In genomic region chr4:155213052-155213751, GRCm38 (mm10) we compare ENCODE assay signal across 10 mouse cellular contexts. TPM values are rescaled to one million over a fixed set of nuclear protein-coding genes. Genes with fewer than 3 reads are reported as not detected.
DNase-seq lines count a peak whose midpoint lies in the region; ATAC-seq and TF ChIP-seq lines count a peak whose summit lies in the region.
"Had no signal": no experiment of that assay in that cellular context is flagged by ENCODE, and none has a peak within 500 bp of the region (broad histone marks: within the 10 kb centered on the region; RNA-seq: fewer than 3 reads in every experiment).

No protein-coding gene starts in this region.

- H3K4me1 ChIP-seq in heart, embryonic 13.5 days, result peaks cover 99% of the 10 kb centered on the region
- peaks cover 98% of the 10 kb centered on the region for H3K4me1 ChIP-seq in E14TG2a.4 (replicated peaks; ENCODE audit: low read depth, low read length)
- H3K4me1 ChIP-seq in hindbrain, embryonic 16.5 days (ENCODE audit: control insufficient read depth, insufficient read depth, low read depth, low read length), result peaks cover 67% of the 10 kb centered on the region

- no peaks in the 10 kb centered on the region for H3K9me3 ChIP-seq in heart, embryonic 13.5 days
- H3K9me3 ChIP-seq in E14TG2a.4 (ENCODE audit: low read length), result no peaks in the 10 kb centered on the region
- H3K9me3 ChIP-seq in hindbrain, embryonic 16.5 days (ENCODE audit: control insufficient read depth, low read length), result no peaks in the 10 kb centered on the region
- H3K9me3 ChIP-seq: liver, embryonic 15.5 days had no signal

- 62% methylated on average over 9 of the region's 9 CpGs for WGBS in heart, embryonic 13.5 days
- 40% methylated on average over 8 of the region's 9 CpGs for WGBS in hindbrain, embryonic 16.5 days

- 0 out of 2 replicates have a peak overlapping the region, but pooled peaks have one; percentile 21 for H3K9ac ChIP-seq in heart, embryonic 13.5 days
- no peak overlapping the region for H3K9ac ChIP-seq in hindbrain, embryonic 16.5 days (ENCODE audit: low read depth, low read length)
- H3K9ac ChIP-seq: liver, embryonic 15.5 days had no signal

- no peaks in the 10 kb centered on the region for H3K27me3 ChIP-seq in heart, embryonic 13.5 days (replicated peaks)
- no peaks in the 10 kb centered on the region for H3K27me3 ChIP-seq in E14TG2a.4 (ENCODE audit: insufficient read depth, low read length)
- H3K27me3 ChIP-seq in hindbrain, embryonic 16.5 days (replicated peaks; ENCODE audit: control insufficient read depth, insufficient read depth, low read length), result no peaks in the 10 kb centered on the region

- ATAC-seq in heart, embryonic 13.5 days (ENCODE audit: extremely low read depth, insufficient number of reproducible peaks, low FRiP score, low TSS enrichment), result no peak
- ATAC-seq in hindbrain, embryonic 16.5 days, result 0 out of 2 replicates have a peak, but pooled peaks have one; percentile 31
- no peak for ATAC-seq in megakaryocyte progenitor cell, adult 5-6 weeks (replicated peaks; ENCODE audit: poor library complexity)

- no peak for DNase-seq in heart, postnatal 4 days
- peak; percentile 62 to 71 for DNase-seq in cerebellum, postnatal 14 days
- DNase-seq in left cerebral cortex, postnatal 25 days (ENCODE audit: low spot score in 2 of 2), result no peak
- DNase-seq in spleen, adult 18-20 months, result no peak

- intact Hi-C loops in left cerebral cortex, postnatal 25 days (cut with DNase I), result no loop called here

- TF ChIP-seq CTCF in E14TG2a.4 (conservative IDR thresholded peaks at IDR 0.05; ENCODE audit: low read length), result no peak

- H3K4me3 ChIP-seq in heart, embryonic 13.5 days, result no peak overlapping the region
- 0 out of 2 replicates have a peak overlapping the region, but pooled peaks have one; percentile 0 for H3K4me3 ChIP-seq in E14TG2a.4 (replicated peaks; ENCODE audit: low read length)
- H3K4me3 ChIP-seq in hindbrain, embryonic 16.5 days (ENCODE audit: low read length), result no peak overlapping the region
- H3K4me3 ChIP-seq: liver, embryonic 15.5 days had no signal

- no peak overlapping the region for H3K27ac ChIP-seq in heart, embryonic 13.5 days (replicated peaks)
- no peak overlapping the region for H3K27ac ChIP-seq in hindbrain, embryonic 16.5 days (ENCODE audit: low read depth, low read length)
- H3K27ac ChIP-seq: liver, embryonic 15.5 days had no signal

- H3K36me3 ChIP-seq in heart, embryonic 13.5 days, result peaks cover 17% of the 10 kb centered on the region
- H3K36me3 ChIP-seq in E14TG2a.4 (ENCODE audit: insufficient read depth, low read length), result peaks cover 92% of the 10 kb centered on the region
- no peaks in the 10 kb centered on the region for H3K36me3 ChIP-seq in hindbrain, embryonic 16.5 days (ENCODE audit: control insufficient read depth, insufficient read depth, low read length)
- H3K36me3 ChIP-seq: liver, embryonic 15.5 days had no signal

- no peak overlapping the region for H3K4me2 ChIP-seq in heart, embryonic 13.5 days
- peak overlapping the region; percentile 0; the same call in 1 of the 2 replicates for H3K4me2 ChIP-seq in hindbrain, embryonic 16.5 days (ENCODE audit: low read length)
- H3K4me2 ChIP-seq: heart, embryonic 11.5 days; liver, embryonic 15.5 days had no signal

RNA-seq across cellular contexts. Expression of gene Ski, which starts 9.2 kb away (rescaled TPM):
- 10.1 and 10.2 TPM in 2 replicates for polyA plus RNA-seq in heart, embryonic 13.5 days (2015; fragmentation: Nextera tagmentation; extraction: Ambion mirVana)
- 10 to 100 TPM; 93.8 to 98.1 TPM for total RNA-seq in heart, postnatal 4 days (2021)
- polyA plus RNA-seq in hindbrain, embryonic 16.5 days (2015; fragmentation: Nextera tagmentation; extraction: Ambion mirVana), result 11.1 TPM in 2 replicates
- total RNA-seq in megakaryocyte progenitor cell, adult 5-6 weeks (2015), result 16.9 and 19.7 TPM in 2 replicates
- total RNA-seq in megakaryocyte progenitor cell, adult 5-6 weeks (2017), result 5.0 and 5.7 TPM in 2 replicates
- total RNA-seq in left cerebral cortex, postnatal 25 days (2021), result 100 to 1,000 TPM; 111 to 112 TPM

RNA-seq across cellular contexts. Expression of gene Faap20, which starts 36.4 kb away (rescaled TPM):
- polyA plus RNA-seq in heart, embryonic 13.5 days (2015; fragmentation: Nextera tagmentation; extraction: Ambion mirVana), result 63.2 and 71.1 TPM in 2 replicates
- total RNA-seq in heart, postnatal 4 days (2021), result 10 to 100 TPM; 31.7 to 31.9 TPM
- polyA plus RNA-seq in hindbrain, embryonic 16.5 days (2015; fragmentation: Nextera tagmentation; extraction: Ambion mirVana), result 72.1 and 72.5 TPM in 2 replicates
- total RNA-seq in megakaryocyte progenitor cell, adult 5-6 weeks (2015), result 28.6 and 46.3 TPM in 2 replicates
- total RNA-seq in megakaryocyte progenitor cell, adult 5-6 weeks (2017), result 14.2 and 17.6 TPM in 2 replicates
- 10 to 100 TPM; 24.2 to 27.3 TPM for total RNA-seq in left cerebral cortex, postnatal 25 days (2021)

Comparison
In these comparisons a context has a peak if more than half of its experiments do, and no peak if none do; other contexts are left out.
1. DNase-seq: peak in cerebellum, postnatal 14 days (2 of 2); none in heart, postnatal 4 days (single experiment), left cerebral cortex, postnatal 25 days (0 of 2) and spleen, adult 18-20 months (0 of 2).
2. RNA of gene Ski, which starts 9.2 kb away (total RNA-seq): 111 to 112 TPM in left cerebral cortex, postnatal 25 days and 93.8 to 98.1 TPM in heart, postnatal 4 days; 5.0 to 19.7 TPM in megakaryocyte progenitor cell, adult 5-6 weeks; every median in the first group is over 4 times any median in the second.